In genomic region chr10:105500482-105500881, GRCm38 (mm10) we compare ENCODE assay signal across 10 mouse cellular contexts.
DNase-seq lines count a peak whose midpoint lies in the region; ATAC-seq and TF ChIP-seq lines count a peak whose summit lies in the region.
"Had no signal": no experiment of that assay in that cellular context is flagged by ENCODE, and none has a peak within 500 bp of the region (broad histone marks: within the 10 kb centered on the region; RNA-seq: fewer than 3 reads in every experiment).

No protein-coding gene starts in this region.

- no peaks in the 10 kb centered on the region for H3K36me3 ChIP-seq in kidney, adult 2 months (ENCODE audit: control insufficient read depth, insufficient read depth, low read length)
- no peaks in the 10 kb centered on the region for H3K36me3 ChIP-seq in liver, postnatal 0 days (replicated peaks; ENCODE audit: insufficient read depth, low read length)

- no peaks in the 10 kb centered on the region for H3K9me3 ChIP-seq in liver, postnatal 0 days (ENCODE audit: low read length)

- H3K9ac ChIP-seq in liver, postnatal 0 days (replicated peaks): no peak overlapping the region

- H3K4me3 ChIP-seq in lung, adult 2 months (replicated peaks; ENCODE audit: extremely low read depth, low read depth, low read length): no peak overlapping the region
- H3K4me3 ChIP-seq in kidney, adult 2 months (ENCODE audit: insufficient read depth, low read depth, low read length): no peak overlapping the region
- no peak overlapping the region for H3K4me3 ChIP-seq in liver, postnatal 0 days (ENCODE audit: low read depth, low read length)
- H3K4me3 ChIP-seq: layer of hippocampus, adult 2 months had no signal

- ATAC-seq in liver, postnatal 0 days: peak; percentile 79

- H3K27me3 ChIP-seq in kidney, adult 2 months (replicated peaks; ENCODE audit: control insufficient read depth, insufficient read depth, low read length): no peaks in the 10 kb centered on the region
- no peaks in the 10 kb centered on the region for H3K27me3 ChIP-seq in liver, postnatal 0 days (ENCODE audit: insufficient read depth, low read length)

- H3K4me2 ChIP-seq in liver, postnatal 0 days (ENCODE audit: low read depth, low read length): no peak overlapping the region

- peak; percentile 18 to 58 for DNase-seq in lung, adult 18-20 months
- DNase-seq in lung, adult 2 months: no peak
- DNase-seq in kidney, adult 2 months: peak; percentile 61
- DNase-seq in liver, postnatal 0 days: no peak
- no peak for DNase-seq in layer of hippocampus, postnatal 25 days (ENCODE audit: extremely low spot score in 1 of 2, low spot score in 1 of 2)
- no peak for DNase-seq in thymus, postnatal 14 days
- DNase-seq in layer of hippocampus, postnatal 36 days: no peak
- DNase-seq in embryo, embryonic 9.5 days (ENCODE audit: extremely low spot score): no peak
- DNase-seq: midbrain, embryonic 14.5 days had no signal

- peak overlapping the region; percentile 10; the same call in 1 of the 2 replicates for H3K27ac ChIP-seq in kidney, adult 2 months (ENCODE audit: insufficient read depth, low read depth, low read length)
- no peak overlapping the region; the same call in 1 of the 2 replicates for H3K27ac ChIP-seq in liver, postnatal 0 days (ENCODE audit: low read depth)
- H3K27ac ChIP-seq: layer of hippocampus, adult 2 months had no signal

- TF ChIP-seq POLR2A in lung, adult 2 months (IDR thresholded peaks at IDR 0.05; ENCODE audit: borderline replicate concordance, extremely low read depth, low read depth, low read length): no peak
- no peak for TF ChIP-seq POLR2A in kidney, adult 2 months (IDR thresholded peaks at IDR 0.05; ENCODE audit: low read depth, low read length)

- TF ChIP-seq CTCF in lung, adult 2 months (IDR thresholded peaks at IDR 0.05; ENCODE audit: insufficient read depth, low read length): no peak
- no peak for TF ChIP-seq CTCF in kidney, adult 2 months (conservative IDR thresholded peaks at IDR 0.05; ENCODE audit: insufficient read depth, insufficient read length, low read depth, low read length)
- TF ChIP-seq CTCF in liver, postnatal 0 days (IDR thresholded peaks at IDR 0.05; ENCODE audit: low read depth): no peak

- peaks cover 12% of the 10 kb centered on the region for H3K4me1 ChIP-seq in lung, adult 2 months (ENCODE audit: control insufficient read depth, insufficient read depth, low read length)
- H3K4me1 ChIP-seq in kidney, adult 2 months (ENCODE audit: control insufficient read depth, insufficient read depth, low read length): no peaks in the 10 kb centered on the region
- H3K4me1 ChIP-seq in liver, postnatal 0 days (ENCODE audit: insufficient read depth): no peaks in the 10 kb centered on the region; the same call in 1 of the 2 replicates

- WGBS in lung, adult 2 months: 37% methylated on average over 4 of the region's 4 CpGs
- 65% methylated on average over 4 of the region's 4 CpGs for WGBS in kidney, adult 2 months
- 36% methylated on average over 4 of the region's 4 CpGs for WGBS in liver, postnatal 0 days (ENCODE audit: insufficient replicate concordance)

- peak; percentile 65; the same call in 1 of the 2 replicates for TF ChIP-seq EP300 in liver, postnatal 0 days (IDR thresholded peaks at IDR 0.05; ENCODE audit: low read depth)

Comparison
In these comparisons a context has a peak if more than half of its experiments do, and no peak if none do; other contexts are left out.
1. DNase-seq: peak in lung, adult 18-20 months (2 of 2) and kidney, adult 2 months (single experiment); none in lung, adult 2 months (single experiment), liver, postnatal 0 days (single experiment), layer of hippocampus, postnatal 25 days (0 of 2), thymus, postnatal 14 days (single experiment), layer of hippocampus, postnatal 36 days (0 of 2) and embryo, embryonic 9.5 days (single experiment).